Mouse (Mus musculus) ES-E14 (cell line): ENCODE results near the gene Trim29.

Source experiments
- CHD2 ChIP-seq: IDR thresholded peaks from 2 replicates; pipeline ENCODE4 v1.6.1; 2014; ENCODE audit warnings: mild to moderate bottlenecking, low read depth, low read length, inconsistent platforms
- HCFC1 ChIP-seq: IDR thresholded peaks from 2 replicates; pipeline ENCODE4 v1.6.1; 2012; ENCODE audit warnings: low read length, inconsistent platforms, borderline replicate concordance; ENCODE audit not compliant: insufficient read depth
- MAFK ChIP-seq: IDR thresholded peaks from 2 replicates; pipeline ENCODE4 v1.6.1; 2014; ENCODE audit warnings: mild to moderate bottlenecking, low read depth, low read length, inconsistent platforms; ENCODE audit not compliant: insufficient read depth
- ZC3H11A ChIP-seq: IDR thresholded peaks from 2 replicates; pipeline ENCODE4 v1.6.1; 2012; ENCODE audit warnings: low read depth, mild to moderate bottlenecking, inconsistent platforms, low read length, borderline replicate concordance
- ZNF384 ChIP-seq: IDR thresholded peaks from 2 replicates; pipeline ENCODE4 v1.6.1; 2012; ENCODE audit warnings: low read depth, low read length, inconsistent platforms

DNA sequence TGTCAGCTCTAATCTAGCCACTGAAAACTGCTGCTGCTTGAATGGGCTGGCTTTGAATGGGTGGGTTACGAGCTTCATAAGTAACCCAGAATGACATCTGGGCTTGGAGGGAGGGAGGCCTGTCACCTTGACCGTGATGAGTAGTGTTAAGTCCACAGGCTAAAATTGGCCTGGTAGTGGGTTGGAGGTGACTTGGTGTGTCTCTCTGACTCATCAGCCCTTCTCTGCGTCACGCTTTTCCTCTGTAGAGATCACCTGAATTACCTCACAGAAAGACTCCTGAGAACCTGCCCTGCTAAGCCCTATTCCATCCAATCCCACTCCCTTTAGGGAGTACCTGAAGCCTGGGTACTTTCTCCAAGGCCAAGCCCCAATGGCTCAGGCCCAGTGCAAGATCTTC lies 12.0 kb downstream of the Trim29 start:
- TF ChIP-seq CHD2 (no peak), MAFK (no peak), ZC3H11A (no peak), HCFC1 (no peak), ZNF384 (no peak)
